Mouse (Mus musculus) neural tube, embryonic 10.5 days (tissue): ENCODE data around the gene Fa2h.

Source experiments
- DNase-seq: peaks from one replicate; pipeline ENCODE4 v3.0.0-alpha.2; 2017; ENCODE audit warnings: low spot score; ENCODE audit errors: extremely low spot score

Fa2h gene

GRCm38 (mm10) chr8:111393391-111394363 lies at the start of gene Fa2h:
Fa2h (minus strand) TSS chr8:111393824.
- DNase-seq, result peak; percentile 85

- DNase-seq, result peak; percentile 64
These were observed 45.6 kb upstream of the Fa2h start for GRCm38 (mm10) chr8:111439189-111439588.

GRCm38 (mm10) chr8:111435071-111435828 lies 41.6 kb upstream of the Fa2h start:
- DNase-seq, result no peak

- DNase-seq, result no peak
These were observed 31.0 kb upstream of the Fa2h start for GRCm38 (mm10) chr8:111424646-111425045.

- DNase-seq, result no peak
These were observed 30.6 kb upstream of the Fa2h start for GRCm38 (mm10) chr8:111424181-111424580.

GRCm38 (mm10) chr8:111422614-111423013 lies 29.0 kb upstream of the Fa2h start:
- no peak for DNase-seq

GRCm38 (mm10) chr8:111419171-111419570 lies 25.5 kb upstream of the Fa2h start:
- no peak for DNase-seq

GRCm38 (mm10) chr8:111418601-111419000 lies 25.0 kb upstream of the Fa2h start:
- peak; percentile 31 for DNase-seq

- DNase-seq, result no peak
These were observed 23.6 kb upstream of the Fa2h start for GRCm38 (mm10) chr8:111417222-111417621.

GRCm38 (mm10) chr8:111403391-111403790 lies 9.8 kb upstream of the Fa2h start:
- no peak for DNase-seq

GRCm38 (mm10) chr8:111391268-111391667 lies 2.4 kb downstream of the Fa2h start:
- no peak for DNase-seq

- no peak for DNase-seq
These were observed 2.8 kb downstream of the Fa2h start for GRCm38 (mm10) chr8:111390837-111391236.

- no peak for DNase-seq
These were observed 4.0 kb downstream of the Fa2h start for GRCm38 (mm10) chr8:111389581-111389980.

GRCm38 (mm10) chr8:111385915-111386314 lies 7.7 kb downstream of the Fa2h start:
- no peak for DNase-seq

GRCm38 (mm10) chr8:111384628-111385027 lies 9.0 kb downstream of the Fa2h start:
- no peak for DNase-seq

GRCm38 (mm10) chr8:111375192-111375591 lies 18.4 kb downstream of the Fa2h start:
- DNase-seq, result no peak

GRCm38 (mm10) chr8:111369711-111370110 lies 23.9 kb downstream of the Fa2h start:
- DNase-seq, result no peak

- no peak for DNase-seq
These were observed 26.3 kb downstream of the Fa2h start for GRCm38 (mm10) chr8:111367350-111367749.

GRCm38 (mm10) chr8:111366610-111367234 lies 26.9 kb downstream of the Fa2h start:
- DNase-seq, result no peak

GRCm38 (mm10) chr8:111363489-111363888 lies 30.1 kb downstream of the Fa2h start:
- DNase-seq, result no peak

GRCm38 (mm10) chr8:111360579-111361209 lies 32.9 kb downstream of the Fa2h start:
- DNase-seq, result no peak
